Mouse (Mus musculus): ENCODE measurements around the gene Smim27.

GRCm38 (mm10) chr4:40229723-40230122 is 39.7 kb upstream of the Smim27 start:
- TF ChIP-seq POLR2A (IDR thresholded peaks at IDR 0.05; ENCODE audit: extremely low read depth, insufficient read depth, low read length) (no peak), CTCF (IDR thresholded peaks at IDR 0.05; ENCODE audit: low read depth, low read length) (no peak)

Measured in liver, adult 2 months (tissue).